Mouse (Mus musculus) liver, embryonic 14.5 days (tissue): ENCODE measurements around the gene Msx3.

Experiments
- CTCF ChIP-seq: IDR thresholded peaks from 2 replicates; pipeline ENCODE4 v1.5.1; 2016; ENCODE audit warnings: antibody characterized with exemption, low read depth, control low read depth
- EP300 ChIP-seq: IDR thresholded peaks from 2 replicates; pipeline ENCODE4 v1.6.1; 2016; ENCODE audit warnings: antibody characterized with exemption, low read depth

DNA sequence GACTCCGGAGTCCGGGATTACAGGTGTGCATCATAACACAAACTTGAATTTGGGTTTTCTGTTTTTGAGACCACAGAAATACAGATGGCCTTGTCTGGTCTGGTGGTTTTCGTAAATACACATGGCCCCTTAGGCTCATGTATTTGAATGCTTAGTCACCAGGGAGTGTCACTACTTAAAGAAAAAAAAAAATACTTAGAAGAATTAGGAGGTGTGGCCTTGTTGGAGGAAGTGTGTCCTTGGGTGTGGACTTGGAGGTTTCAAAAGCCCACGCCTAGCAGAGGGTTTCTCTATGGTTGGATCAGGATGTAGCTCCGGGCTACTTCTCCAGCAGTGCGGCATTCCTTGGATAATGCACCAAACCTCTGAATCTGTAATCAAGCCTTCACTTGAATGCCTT lies 28.8 kb upstream of the Msx3 start:
- no peak for TF ChIP-seq EP300
- no peak for TF ChIP-seq CTCF
